Mouse (Mus musculus): ENCODE results near the gene Drc3. TPM values are rescaled to one million over a fixed set of nuclear protein-coding genes. Genes with fewer than 3 reads are reported as not detected.

The Drc3 gene
- polyA plus RNA-seq (2012; rRNA removed), result 7.7 and 8.7 TPM in 2 replicates

GRCm38 (mm10) chr11:60352559-60353411 is at the start of gene Drc3, which contains the start of gene Tom1l2:
Gene Drc3, plus strand, starts transcription at chr11:60353329.
Gene Tom1l2, minus strand, starts transcription at chr11:60352905.

GRCm38 (mm10) chr11:60416963-60417716 is 64.0 kb downstream of the Drc3 start, which contains the start of gene Gid4:
Gene Gid4, plus strand, starts transcription at chr11:60417145.

GRCm38 (mm10) chr11:60417717-60418472 is 64.8 kb downstream of the Drc3 start, which contains the start of gene Atpaf2:
Gene Atpaf2, minus strand, starts transcription at chr11:60418457.

Other genes with a start within 250 kb of the Drc3 start
- gene Rai1, start 248.3 kb upstream of the Drc3 start, polyA plus RNA-seq (2012; rRNA removed), result 49.4 and 52.9 TPM in 2 replicates
- 48.3 and 52.1 TPM in 2 replicates for gene Srebf1, start 130.7 kb upstream of the Drc3 start, polyA plus RNA-seq (2012; rRNA removed)
- 69.1 and 75.2 TPM in 2 replicates for gene Tom1l2, start 424 bp upstream of the Drc3 start, polyA plus RNA-seq (2012; rRNA removed)
- gene Gid4, start 63.8 kb downstream of the Drc3 start, polyA plus RNA-seq (2012; rRNA removed), result 22.1 and 23.7 TPM in 2 replicates
- gene Atpaf2, start 65.1 kb downstream of the Drc3 start, polyA plus RNA-seq (2012; rRNA removed), result 34.0 and 34.5 TPM in 2 replicates
- 81.8 and 85.6 TPM in 2 replicates for gene Drg2, start 101.3 kb downstream of the Drc3 start, polyA plus RNA-seq (2012; rRNA removed)
- gene Myo15, start 116.0 kb downstream of the Drc3 start, polyA plus RNA-seq (2012; rRNA removed), result 0.19 and 0.28 TPM in 2 replicates
- gene Alkbh5, start 183.1 kb downstream of the Drc3 start, polyA plus RNA-seq (2012; rRNA removed), result 12.2 and 12.5 TPM in 2 replicates

All from central nervous system, embryonic 18 days (tissue).